Mouse (Mus musculus) cortical plate, adult 2 months (tissue): ENCODE results near the gene Shisa6. TPM values are rescaled to one million over a fixed set of nuclear protein-coding genes. Genes with fewer than 3 reads are reported as not detected.
A peak's percentile ranks its signal among the peaks of the same experiment; 100 is the strongest.

Experiments used
- H3K27ac ChIP-seq: fragments of 200-500 bp; 2 replicates; pipeline ENCODE4 v1.5.1; 2012; ENCODE audit warnings: low read length, control low read depth, inconsistent platforms; ENCODE audit not compliant: insufficient read depth
- H3K4me1 ChIP-seq: fragments of 200-500 bp; 2 replicates; pipeline ENCODE4 v1.6.1; 2011; ENCODE audit warnings: low read length; ENCODE audit not compliant: control insufficient read depth, insufficient read depth
- H3K4me3 ChIP-seq: fragments of 200-500 bp; 2 replicates; pipeline ENCODE4 v1.5.1; 2011; ENCODE audit warnings: mild to moderate bottlenecking, low read length, control low read depth; ENCODE audit not compliant: insufficient read depth
- CTCF ChIP-seq: fragments of 200-500 bp; IDR thresholded peaks from 2 replicates; pipeline ENCODE4 v1.5.1; 2011; ENCODE audit warnings: mild to moderate bottlenecking, control low read depth, low read length; ENCODE audit not compliant: insufficient read depth; ENCODE audit errors: extremely low read depth
- POLR2A ChIP-seq: fragments of 200-500 bp; IDR thresholded peaks from 2 replicates; pipeline ENCODE4 v1.6.1; 2011; ENCODE audit warnings: mild to moderate bottlenecking, low read length, control low read depth; ENCODE audit not compliant: insufficient read depth; ENCODE audit errors: extremely low read depth
- polyA plus RNA-seq: library from polyadenylated mRNA; depleted of rRNA; stranded (reverse); fragments of >200 nt; gene quantifications from 2 replicates; pipeline ENCODE4 v1.2.3, GENCODE M21; 2012

Gene Shisa6
- polyA plus RNA-seq, 1 experiment: 4.8 TPM

DNA sequence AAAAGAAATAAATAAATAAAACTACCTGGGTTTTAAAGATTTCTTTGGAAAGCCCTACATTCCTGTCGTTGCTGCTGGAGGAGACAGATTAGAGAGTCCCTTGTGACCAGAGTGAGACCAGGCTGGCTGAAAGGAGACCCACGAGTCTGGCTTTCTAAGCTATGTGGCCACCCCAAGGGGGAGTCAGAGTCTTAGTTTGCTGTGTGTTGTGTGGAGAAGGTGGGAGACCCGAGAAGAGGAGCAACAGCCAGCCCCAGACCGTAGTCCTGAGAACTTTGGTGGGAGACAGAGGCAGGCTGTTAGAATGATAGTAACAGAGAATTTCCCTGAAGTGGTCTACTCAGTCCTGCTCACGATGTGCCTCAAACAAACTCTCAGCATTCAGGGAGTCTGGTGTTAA lies 1.6 kb upstream of the Shisa6 start:
- no peak overlapping the region for H3K27ac ChIP-seq
- TF ChIP-seq CTCF: peak; percentile 12; the same call in 1 of the 2 replicates
- no peak for TF ChIP-seq POLR2A
- H3K4me3 ChIP-seq: no peak overlapping the region
- peaks cover 2% of the 10 kb centered on the region; the same call in 1 of the 2 replicates for H3K4me1 ChIP-seq

DNA sequence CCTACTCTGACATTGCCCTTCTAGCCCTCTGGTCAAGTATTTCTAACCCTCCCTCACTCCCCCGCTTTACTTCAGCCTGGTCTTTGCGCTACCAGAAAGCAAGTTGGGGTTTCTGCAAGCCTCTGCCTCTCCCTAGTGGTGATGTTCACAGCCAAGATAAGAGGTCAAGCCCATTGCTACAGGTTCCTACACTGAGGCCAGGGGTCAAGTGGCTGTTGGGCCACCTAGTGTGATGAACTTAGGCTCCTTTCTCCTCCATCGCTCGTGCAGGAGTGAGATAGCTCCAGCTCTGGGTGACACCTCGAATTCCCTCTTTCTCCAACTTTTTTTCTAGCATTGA lies 1.2 kb upstream of the Shisa6 start:
- H3K4me1 ChIP-seq: peaks cover 2% of the 10 kb centered on the region; the same call in 1 of the 2 replicates
- H3K4me3 ChIP-seq: peak overlapping the region; percentile 35
- TF ChIP-seq CTCF (peak; percentile 25; the same call in 1 of the 2 replicates), POLR2A (no peak)
- no peak overlapping the region for H3K27ac ChIP-seq

DNA sequence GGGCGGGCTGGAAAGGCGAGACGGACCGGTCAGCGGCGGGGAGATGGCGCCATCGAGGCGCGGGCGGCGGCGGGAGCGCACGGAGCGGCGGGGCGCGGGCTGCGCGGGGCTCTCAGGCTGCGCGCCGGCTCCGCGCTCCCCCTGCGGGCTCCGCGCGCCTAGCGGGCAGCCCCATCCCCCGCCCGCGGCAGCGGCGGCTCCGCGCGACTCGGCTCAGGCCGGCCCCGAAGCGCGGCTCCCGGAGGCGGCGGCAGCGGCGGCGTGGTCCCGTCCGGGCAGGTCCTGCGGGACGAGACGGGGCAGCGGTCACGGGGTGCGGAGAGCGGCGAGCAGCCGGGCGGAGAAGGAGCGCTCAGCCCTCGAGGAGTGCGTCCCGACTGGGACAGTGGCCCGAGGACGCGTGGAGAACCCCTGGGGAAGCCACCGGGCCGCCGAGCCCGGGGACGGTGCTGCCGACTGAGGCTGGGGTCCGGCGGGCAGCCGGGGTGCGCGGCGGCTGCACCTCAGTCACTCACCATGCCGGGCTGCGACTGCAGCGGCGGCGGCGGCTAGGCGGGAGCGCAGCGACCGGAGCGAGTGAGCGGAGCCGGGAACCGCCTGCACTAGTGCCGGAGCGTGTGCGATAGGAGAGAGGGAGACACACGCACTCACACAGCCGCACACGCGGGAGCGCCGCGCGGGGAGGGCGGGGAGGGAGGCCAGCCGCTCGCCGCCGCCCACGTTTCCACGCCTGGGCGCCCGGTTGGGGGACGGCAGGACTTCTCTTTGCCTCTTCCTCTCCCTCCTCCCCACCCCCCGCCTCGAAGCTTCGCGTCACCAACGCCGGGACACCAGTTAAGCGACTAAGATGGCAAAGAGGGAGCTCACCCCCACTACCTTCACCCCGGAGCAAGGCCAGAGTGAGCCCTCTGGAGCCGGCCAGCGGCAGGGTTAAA lies 549 bp upstream of the Shisa6 start:
- no peak for TF ChIP-seq POLR2A
- TF ChIP-seq CTCF: no peak
- peaks cover 2% of the 10 kb centered on the region; the same call in 1 of the 2 replicates for H3K4me1 ChIP-seq
- H3K27ac ChIP-seq: no peak overlapping the region

DNA sequence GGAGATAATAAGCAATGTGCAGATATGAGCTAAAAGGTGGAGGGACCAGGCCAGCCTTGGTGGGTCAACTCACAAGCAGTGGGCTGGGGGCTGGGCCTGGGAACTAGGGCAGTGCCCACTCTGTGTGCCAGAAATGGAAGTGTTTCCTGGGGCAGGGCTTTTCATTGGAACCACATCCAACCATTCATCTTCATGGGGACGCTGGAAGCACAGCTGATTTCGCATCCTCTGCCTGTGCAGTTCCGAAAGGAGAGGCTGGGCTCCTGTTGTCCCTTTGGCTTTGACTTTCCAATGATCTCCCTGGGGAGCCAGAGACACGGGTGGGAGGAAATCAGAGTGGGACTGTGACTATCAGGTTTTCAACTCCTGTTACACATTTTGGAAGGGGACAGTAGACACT lies 1.5 kb downstream of the Shisa6 start:
- TF ChIP-seq CTCF (no peak), POLR2A (no peak)
- H3K27ac ChIP-seq: no peak overlapping the region
- peaks cover 2% of the 10 kb centered on the region; the same call in 1 of the 2 replicates for H3K4me1 ChIP-seq
- H3K4me3 ChIP-seq: peak overlapping the region; percentile 35

More for the DNA sequence above, 549 bp upstream of the Shisa6 start:
- H3K4me3 ChIP-seq: peak overlapping the region; percentile 35

DNA sequence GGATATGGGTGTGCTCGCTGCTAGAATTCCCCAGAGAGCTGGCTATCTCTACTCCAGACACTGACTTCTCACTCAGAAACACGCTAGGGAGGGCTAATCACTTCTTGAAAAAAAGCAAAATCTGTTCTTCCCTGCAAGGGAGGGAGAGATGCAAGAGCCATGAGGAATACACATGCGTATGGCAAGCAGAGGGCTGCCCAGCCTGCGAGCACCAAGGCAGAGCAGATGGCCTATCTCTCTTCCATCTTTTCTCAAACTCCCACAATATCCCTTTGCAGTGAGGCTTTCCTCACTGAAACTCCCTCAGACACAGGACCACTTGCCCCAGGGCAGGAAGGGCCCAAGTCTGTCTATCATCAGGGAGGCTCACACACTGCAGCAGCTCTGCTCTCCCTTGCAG lies 3.4 kb downstream of the Shisa6 start:
- no peak overlapping the region for H3K27ac ChIP-seq
- peaks cover 2% of the 10 kb centered on the region; the same call in 1 of the 2 replicates for H3K4me1 ChIP-seq
- TF ChIP-seq CTCF (no peak), POLR2A (no peak)
- no peak overlapping the region for H3K4me3 ChIP-seq

DNA sequence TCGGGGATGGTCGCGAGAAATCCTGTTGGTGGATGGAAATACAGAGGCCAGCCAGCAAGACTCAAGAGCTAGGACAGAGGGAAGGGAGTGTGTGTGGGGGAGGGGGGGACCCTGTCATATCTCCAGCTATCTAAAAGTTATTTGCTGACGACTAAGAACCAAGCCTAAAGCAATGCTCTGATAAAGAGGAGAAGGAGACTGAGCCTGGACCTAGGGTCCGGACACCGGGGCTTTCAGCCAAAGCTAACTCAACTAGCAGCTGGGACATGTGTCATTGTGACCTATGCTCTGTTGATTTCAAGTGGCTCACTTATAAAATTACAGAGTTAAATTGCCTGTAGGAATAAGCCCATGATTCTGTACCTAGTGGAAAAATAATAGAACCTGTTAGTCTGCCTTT lies 6.4 kb downstream of the Shisa6 start:
- TF ChIP-seq CTCF (no peak), POLR2A (no peak)
- Histone ChIP-seq H3K27ac (no peak overlapping the region), H3K4me3 (no peak overlapping the region), H3K4me1 (peaks cover 2% of the 10 kb centered on the region; the same call in 1 of the 2 replicates)

DNA sequence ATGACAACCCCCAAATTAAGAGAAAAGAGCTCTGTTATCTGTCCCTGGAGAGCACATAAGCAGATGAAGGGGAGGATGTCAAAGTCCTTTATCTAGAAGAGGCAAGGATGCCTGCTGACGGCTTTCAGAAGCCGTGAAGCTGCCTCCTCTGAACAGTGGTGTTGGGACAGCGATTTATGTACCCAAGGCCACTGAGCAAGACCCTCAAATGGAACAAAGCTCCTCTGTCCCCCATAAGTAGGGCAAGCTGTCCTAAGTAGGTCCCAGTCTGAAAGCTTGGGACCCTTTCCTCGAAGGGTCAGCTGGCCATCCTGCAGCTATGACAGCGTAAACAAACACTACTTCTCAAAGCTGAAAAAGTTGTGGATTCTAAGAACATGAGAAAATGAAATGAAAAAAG lies 11.4 kb downstream of the Shisa6 start:
- TF ChIP-seq POLR2A (no peak), CTCF (no peak)
- no peak overlapping the region for H3K27ac ChIP-seq
- H3K4me3 ChIP-seq: no peak overlapping the region
- H3K4me1 ChIP-seq: no peaks in the 10 kb centered on the region

DNA sequence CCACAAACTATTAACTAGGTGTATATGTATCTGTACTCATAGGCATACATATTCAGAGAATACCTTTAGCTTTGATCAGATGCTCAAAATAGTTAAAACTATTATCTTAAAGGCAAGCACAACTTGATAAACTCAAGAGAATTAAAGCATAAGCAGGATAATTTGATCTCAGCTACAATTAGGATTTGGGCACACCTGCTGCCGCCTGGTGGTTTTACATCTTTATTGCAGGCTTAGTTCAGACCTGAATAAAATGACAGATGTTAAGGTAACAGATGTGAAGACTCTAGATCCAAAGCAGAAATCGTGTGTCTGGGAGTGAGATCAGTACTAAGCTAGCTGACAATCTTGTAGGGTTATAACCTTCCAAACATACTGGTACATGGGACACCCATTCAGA lies 24.8 kb downstream of the Shisa6 start:
- Histone ChIP-seq H3K4me3 (no peak overlapping the region), H3K27ac (no peak overlapping the region), H3K4me1 (no peaks in the 10 kb centered on the region)
- TF ChIP-seq POLR2A (no peak), CTCF (no peak)

DNA sequence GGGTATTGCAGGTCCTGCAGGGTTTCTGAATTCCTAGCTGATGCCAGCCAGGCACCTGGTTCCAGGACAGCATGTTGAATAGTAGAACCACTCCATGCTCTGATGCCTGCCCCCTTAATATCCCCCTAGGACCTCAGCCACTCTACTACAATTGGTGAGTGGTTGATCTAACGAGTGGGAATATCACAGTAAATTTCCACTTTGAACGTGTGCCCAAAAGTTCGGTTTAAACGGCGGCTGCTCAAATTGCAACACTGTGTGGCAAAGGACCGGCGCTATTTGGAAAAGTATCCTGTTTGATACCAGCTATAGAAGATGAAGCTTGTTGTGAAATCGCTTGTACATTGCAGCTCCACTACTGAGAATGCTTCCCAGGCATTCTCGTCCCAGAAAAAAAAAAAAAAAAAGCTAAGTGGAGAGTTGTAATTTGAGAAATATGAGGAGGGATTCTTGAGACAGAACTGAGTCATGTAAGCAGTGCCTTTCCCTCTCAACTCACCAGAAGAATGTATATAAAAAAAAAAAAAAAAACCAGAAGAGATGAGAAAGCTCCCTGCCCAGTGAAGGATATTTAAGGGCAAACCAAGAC lies 26.8 kb downstream of the Shisa6 start:
- Histone ChIP-seq H3K4me1 (no peaks in the 10 kb centered on the region), H3K4me3 (no peak overlapping the region), H3K27ac (no peak overlapping the region)
- no peak for TF ChIP-seq CTCF

DNA sequence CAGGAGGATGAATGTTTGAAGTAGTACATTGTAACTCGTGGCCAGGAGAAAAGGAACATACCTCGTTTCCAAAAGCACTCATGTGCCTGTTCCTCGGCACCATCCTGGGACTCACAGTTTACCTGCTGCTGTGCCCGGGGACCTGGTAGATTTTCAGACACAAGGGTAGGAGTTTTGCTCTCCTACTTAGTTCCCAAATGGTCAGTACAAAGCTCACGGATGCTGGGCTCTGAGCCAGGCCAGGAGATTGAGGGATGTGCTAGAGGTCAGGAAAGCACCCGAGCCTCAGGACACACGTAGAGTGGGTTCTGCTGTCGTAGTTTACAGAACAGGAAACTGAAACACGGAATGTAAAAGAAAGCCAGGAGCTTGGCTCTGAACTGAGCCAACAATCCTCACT lies 29.5 kb downstream of the Shisa6 start:
- no peak overlapping the region for H3K27ac ChIP-seq
- H3K4me1 ChIP-seq: no peaks in the 10 kb centered on the region
- no peak overlapping the region for H3K4me3 ChIP-seq
- TF ChIP-seq CTCF: no peak
- no peak for TF ChIP-seq POLR2A
